Mouse (Mus musculus): ENCODE measurements at regions not wholly inside any gene's neighbourhood (a gene's known extent, or its start where the extent isn't known, plus 50 kb on each side); places are given as distances from the start of the nearest gene placed in this dataset.

GRCm38 (mm10) chr2:46372847-46373461 lies 1255.8 kb upstream of the Zeb2 start:
- Histone ChIP-seq H3K9ac (no peak overlapping the region), H3K27me3 (ENCODE audit: control insufficient read depth, insufficient read depth, low read length) (no peaks in the 10 kb centered on the region), H3K4me2 (replicated peaks) (no peak overlapping the region), H3K36me3 (replicated peaks; ENCODE audit: control insufficient read depth, insufficient read depth) (no peaks in the 10 kb centered on the region), H3K4me1 (replicated peaks; ENCODE audit: control insufficient read depth, insufficient read depth, low read length) (no peaks in the 10 kb centered on the region), H3K4me3 (replicated peaks; ENCODE audit: low read length) (no peak overlapping the region), H3K27ac (no peak overlapping the region), H3K9me3 (ENCODE audit: control insufficient read depth, low read length) (no peaks in the 10 kb centered on the region)
- WGBS: 96% methylated on average over 3 of the region's 3 CpGs
- no peak for ATAC-seq (ENCODE audit: low FRiP score)
- DNase-seq (ENCODE audit: low spot score): no peak

- 81% methylated on average over 1 of the region's 1 CpGs for WGBS
- H3K27ac ChIP-seq: no peak overlapping the region
- H3K9ac ChIP-seq: no peak overlapping the region
- H3K36me3 ChIP-seq (replicated peaks; ENCODE audit: control insufficient read depth, insufficient read depth): no peaks in the 10 kb centered on the region
- H3K27me3 ChIP-seq (ENCODE audit: control insufficient read depth, insufficient read depth, low read length): no peaks in the 10 kb centered on the region
- no peaks in the 10 kb centered on the region for H3K4me1 ChIP-seq (replicated peaks; ENCODE audit: control insufficient read depth, insufficient read depth, low read length)
- no peaks in the 10 kb centered on the region for H3K9me3 ChIP-seq (ENCODE audit: control insufficient read depth, low read length)
- no peak for DNase-seq (ENCODE audit: low spot score)
- no peak overlapping the region for H3K4me2 ChIP-seq (replicated peaks)
- H3K4me3 ChIP-seq (replicated peaks; ENCODE audit: low read length): no peak overlapping the region
- ATAC-seq (ENCODE audit: low FRiP score): no peak
Measured at GRCm38 (mm10) chr2:46371755-46372154, 1254.6 kb upstream of the Zeb2 start.

- H3K4me2 ChIP-seq (replicated peaks): no peak overlapping the region
- no peaks in the 10 kb centered on the region for H3K27me3 ChIP-seq (ENCODE audit: control insufficient read depth, insufficient read depth, low read length)
- ATAC-seq (ENCODE audit: low FRiP score) (no peak), DNase-seq (ENCODE audit: low spot score) (no peak)
- H3K9me3 ChIP-seq (ENCODE audit: control insufficient read depth, low read length): no peaks in the 10 kb centered on the region
- WGBS: 86% methylated on average over 5 of the region's 5 CpGs
- H3K4me3 ChIP-seq (replicated peaks; ENCODE audit: low read length): no peak overlapping the region
- no peaks in the 10 kb centered on the region for H3K4me1 ChIP-seq (replicated peaks; ENCODE audit: control insufficient read depth, insufficient read depth, low read length)
- no peaks in the 10 kb centered on the region for H3K36me3 ChIP-seq (replicated peaks; ENCODE audit: control insufficient read depth, insufficient read depth)
- no peak overlapping the region for H3K9ac ChIP-seq
- H3K27ac ChIP-seq: no peak overlapping the region
Measured at GRCm38 (mm10) chr2:46370949-46371348, 1253.8 kb upstream of the Zeb2 start.

- ATAC-seq (ENCODE audit: low FRiP score): no peak
- 97% methylated on average over 4 of the region's 4 CpGs for WGBS
Measured at GRCm38 (mm10) chr2:46368882-46369281, 1251.7 kb upstream of the Zeb2 start.

GRCm38 (mm10) chr2:46366135-46366485 lies 1248.9 kb upstream of the Zeb2 start:
- Histone ChIP-seq H3K4me2 (replicated peaks) (no peak overlapping the region), H3K36me3 (replicated peaks; ENCODE audit: control insufficient read depth, insufficient read depth) (no peaks in the 10 kb centered on the region), H3K9ac (no peak overlapping the region), H3K4me3 (replicated peaks; ENCODE audit: low read length) (no peak overlapping the region), H3K27me3 (ENCODE audit: control insufficient read depth, insufficient read depth, low read length) (no peaks in the 10 kb centered on the region), H3K4me1 (replicated peaks; ENCODE audit: control insufficient read depth, insufficient read depth, low read length) (no peaks in the 10 kb centered on the region), H3K9me3 (ENCODE audit: control insufficient read depth, low read length) (no peaks in the 10 kb centered on the region), H3K27ac (no peak overlapping the region)
- ATAC-seq (ENCODE audit: low FRiP score) (no peak), DNase-seq (ENCODE audit: low spot score) (no peak)
- 96% methylated on average over 3 of the region's 3 CpGs for WGBS

More at GRCm38 (mm10) chr2:46368882-46369281, 1251.7 kb upstream of the Zeb2 start:
- no peak for DNase-seq (ENCODE audit: low spot score)
- Histone ChIP-seq H3K4me2 (replicated peaks) (no peak overlapping the region), H3K27me3 (ENCODE audit: control insufficient read depth, insufficient read depth, low read length) (no peaks in the 10 kb centered on the region), H3K36me3 (replicated peaks; ENCODE audit: control insufficient read depth, insufficient read depth) (no peaks in the 10 kb centered on the region), H3K4me3 (replicated peaks; ENCODE audit: low read length) (no peak overlapping the region), H3K9ac (no peak overlapping the region), H3K9me3 (ENCODE audit: control insufficient read depth, low read length) (no peaks in the 10 kb centered on the region), H3K4me1 (replicated peaks; ENCODE audit: control insufficient read depth, insufficient read depth, low read length) (no peaks in the 10 kb centered on the region), H3K27ac (no peak overlapping the region)

- 86% methylated on average over 4 of the region's 4 CpGs for WGBS
- Histone ChIP-seq H3K27ac (no peak overlapping the region), H3K27me3 (ENCODE audit: control insufficient read depth, insufficient read depth, low read length) (no peaks in the 10 kb centered on the region), H3K36me3 (replicated peaks; ENCODE audit: control insufficient read depth, insufficient read depth) (no peaks in the 10 kb centered on the region), H3K4me3 (replicated peaks; ENCODE audit: low read length) (no peak overlapping the region), H3K9ac (no peak overlapping the region), H3K4me1 (replicated peaks; ENCODE audit: control insufficient read depth, insufficient read depth, low read length) (no peaks in the 10 kb centered on the region), H3K9me3 (ENCODE audit: control insufficient read depth, low read length) (no peaks in the 10 kb centered on the region), H3K4me2 (replicated peaks) (no peak overlapping the region)
- ATAC-seq (ENCODE audit: low FRiP score): no peak
- DNase-seq (ENCODE audit: low spot score): no peak
Measured at GRCm38 (mm10) chr2:46365428-46366134, 1248.4 kb upstream of the Zeb2 start.

- Histone ChIP-seq H3K4me1 (replicated peaks; ENCODE audit: control insufficient read depth, insufficient read depth, low read length) (no peaks in the 10 kb centered on the region), H3K27me3 (ENCODE audit: control insufficient read depth, insufficient read depth, low read length) (no peaks in the 10 kb centered on the region), H3K9ac (no peak overlapping the region), H3K36me3 (replicated peaks; ENCODE audit: control insufficient read depth, insufficient read depth) (no peaks in the 10 kb centered on the region), H3K4me3 (replicated peaks; ENCODE audit: low read length) (no peak overlapping the region), H3K4me2 (replicated peaks) (no peak overlapping the region), H3K9me3 (ENCODE audit: control insufficient read depth, low read length) (no peaks in the 10 kb centered on the region), H3K27ac (no peak overlapping the region)
- DNase-seq (ENCODE audit: low spot score): no peak
- no peak for ATAC-seq (ENCODE audit: low FRiP score)
- WGBS: 79% methylated on average over 4 of the region's 4 CpGs
Measured at GRCm38 (mm10) chr2:46360049-46360712, 1243.0 kb upstream of the Zeb2 start.

- no peak for DNase-seq (ENCODE audit: low spot score)
- Histone ChIP-seq H3K9ac (no peak overlapping the region), H3K4me3 (replicated peaks; ENCODE audit: low read length) (no peak overlapping the region), H3K4me1 (replicated peaks; ENCODE audit: control insufficient read depth, insufficient read depth, low read length) (no peaks in the 10 kb centered on the region), H3K4me2 (replicated peaks) (no peak overlapping the region), H3K36me3 (replicated peaks; ENCODE audit: control insufficient read depth, insufficient read depth) (no peaks in the 10 kb centered on the region), H3K27ac (no peak overlapping the region), H3K27me3 (ENCODE audit: control insufficient read depth, insufficient read depth, low read length) (no peaks in the 10 kb centered on the region), H3K9me3 (ENCODE audit: control insufficient read depth, low read length) (no peaks in the 10 kb centered on the region)
- ATAC-seq (ENCODE audit: low FRiP score): no peak
- 88% methylated on average over 3 of the region's 3 CpGs for WGBS
Measured at GRCm38 (mm10) chr2:46358225-46358624, 1241.0 kb upstream of the Zeb2 start.

- no peaks in the 10 kb centered on the region for H3K36me3 ChIP-seq (replicated peaks; ENCODE audit: control insufficient read depth, insufficient read depth)
- no peak for DNase-seq (ENCODE audit: low spot score)
- no peak for ATAC-seq (ENCODE audit: low FRiP score)
- no peaks in the 10 kb centered on the region for H3K4me1 ChIP-seq (replicated peaks; ENCODE audit: control insufficient read depth, insufficient read depth, low read length)
- H3K4me3 ChIP-seq (replicated peaks; ENCODE audit: low read length): no peak overlapping the region
- no peak overlapping the region for H3K9ac ChIP-seq
- WGBS: 93% methylated on average over 3 of the region's 3 CpGs
- H3K27me3 ChIP-seq (ENCODE audit: control insufficient read depth, insufficient read depth, low read length): no peaks in the 10 kb centered on the region
- H3K4me2 ChIP-seq (replicated peaks): no peak overlapping the region
- H3K9me3 ChIP-seq (ENCODE audit: control insufficient read depth, low read length): no peaks in the 10 kb centered on the region
- no peak overlapping the region for H3K27ac ChIP-seq
Measured at GRCm38 (mm10) chr2:46356651-46357050, 1239.5 kb upstream of the Zeb2 start.
